Mouse (Mus musculus) stomach, postnatal 0 days (tissue): ENCODE data around the gene Celsr2.

ENCODE experiments used
- CTCF ChIP-seq: IDR thresholded peaks from 2 replicates; pipeline ENCODE4 v1.5.1; 2016; ENCODE audit warnings: antibody characterized with exemption, low read depth, mild to moderate bottlenecking, moderate library complexity
- EP300 ChIP-seq: optimal IDR thresholded peaks from 2 replicates; pipeline ENCODE3; 2016; ENCODE audit warnings: antibody characterized with exemption

- TF ChIP-seq CTCF, result no peak
- TF ChIP-seq EP300, result no peak
Observed at GRCm38 (mm10) chr3:108454172-108454571, 38.8 kb upstream of the Celsr2 start.
